Comparison of ENCODE assay signal across 33 mouse cellular contexts in genomic region chr8:46197673-46198072, GRCm38 (mm10).
"Had no signal": no experiment of that assay in that cellular context is flagged by ENCODE, and none has a peak within 500 bp of the region (broad histone marks: within the 10 kb centered on the region; RNA-seq: fewer than 3 reads in every experiment).

No protein-coding gene starts in this region.

- H3K4me1 ChIP-seq: limb, embryonic 12.5 days; limb, embryonic 13.5 days; limb, embryonic 15.5 days; liver, embryonic 12.5 days; liver, embryonic 13.5 days; liver, embryonic 15.5 days; lung, embryonic 15.5 days; midbrain, embryonic 10.5 days; midbrain, embryonic 12.5 days; midbrain, embryonic 13.5 days; midbrain, embryonic 15.5 days; neural tube, embryonic 12.5 days; neural tube, embryonic 13.5 days had no signal

- H3K4me3 ChIP-seq: limb, embryonic 10.5 days; limb, embryonic 12.5 days; limb, embryonic 13.5 days; limb, embryonic 15.5 days; liver, embryonic 12.5 days; liver, embryonic 13.5 days; liver, embryonic 15.5 days; lung, embryonic 15.5 days; megakaryocyte, embryonic 14.5 days; midbrain, embryonic 10.5 days; midbrain, embryonic 12.5 days; midbrain, embryonic 13.5 days; midbrain, embryonic 15.5 days; myocyte; neural tube, embryonic 12.5 days; neural tube, embryonic 13.5 days had no signal

- ATAC-seq: liver, embryonic 12.5 days; liver, postnatal 0 days; lung, postnatal 0 days; midbrain, embryonic 13.5 days; midbrain, embryonic 15.5 days; midbrain, embryonic 16.5 days had no signal

- H3K9ac ChIP-seq: limb, embryonic 12.5 days; limb, embryonic 13.5 days; limb, embryonic 15.5 days; liver, embryonic 12.5 days; liver, embryonic 13.5 days; liver, embryonic 14.5 days; liver, embryonic 15.5 days; liver, postnatal 0 days; lung, embryonic 14.5 days; lung, embryonic 15.5 days; midbrain, embryonic 12.5 days; midbrain, embryonic 13.5 days; midbrain, embryonic 15.5 days; neural tube, embryonic 12.5 days; neural tube, embryonic 13.5 days had no signal

- H3K27me3 ChIP-seq: limb, embryonic 12.5 days; limb, embryonic 13.5 days; limb, embryonic 15.5 days; liver, embryonic 12.5 days; liver, embryonic 13.5 days; liver, embryonic 15.5 days; lung, embryonic 15.5 days; megakaryocyte, embryonic 14.5 days; midbrain, embryonic 12.5 days; midbrain, embryonic 13.5 days; midbrain, embryonic 15.5 days; neural tube, embryonic 12.5 days; neural tube, embryonic 13.5 days had no signal

- H3K27ac ChIP-seq: limb, embryonic 10.5 days; limb, embryonic 12.5 days; limb, embryonic 13.5 days; limb, embryonic 15.5 days; liver, embryonic 12.5 days; liver, embryonic 13.5 days; liver, embryonic 14.5 days; liver, embryonic 15.5 days; lung, embryonic 15.5 days; macrophage; midbrain, embryonic 10.5 days; midbrain, embryonic 12.5 days; midbrain, embryonic 13.5 days; midbrain, embryonic 15.5 days; neural tube, embryonic 12.5 days; neural tube, embryonic 13.5 days had no signal

- H3K9me3 ChIP-seq: limb, embryonic 10.5 days; limb, embryonic 12.5 days; limb, embryonic 13.5 days; limb, embryonic 15.5 days; liver, embryonic 12.5 days; liver, embryonic 13.5 days; liver, embryonic 15.5 days; lung, embryonic 15.5 days; megakaryocyte, embryonic 14.5 days; midbrain, embryonic 10.5 days; midbrain, embryonic 12.5 days; midbrain, embryonic 13.5 days; midbrain, embryonic 15.5 days; neural tube, embryonic 12.5 days; neural tube, embryonic 13.5 days had no signal

- H3K4me2 ChIP-seq: limb, embryonic 12.5 days; limb, embryonic 13.5 days; limb, embryonic 15.5 days; liver, embryonic 11.5 days; liver, embryonic 12.5 days; liver, embryonic 13.5 days; liver, embryonic 15.5 days; lung, embryonic 14.5 days; lung, embryonic 15.5 days; midbrain, embryonic 11.5 days; midbrain, embryonic 12.5 days; midbrain, embryonic 13.5 days; midbrain, embryonic 15.5 days; neural tube, embryonic 12.5 days; neural tube, embryonic 13.5 days had no signal

- DNase-seq: left cerebral cortex, postnatal 4 days; liver; liver, embryonic 13.5 days; liver, postnatal 0 days; lung, adult 18-20 months; lung, adult 2 months; lung, embryonic 14.5 days; lung, postnatal 10 days; lung, postnatal 14 days; lung, postnatal 36 days; lung, postnatal 4 days; midbrain, embryonic 14.5 days had no signal
